Mouse (Mus musculus): Measurements from ENCODE around the gene Gm9970.

The Gm9970 gene

GRCm38 (mm10) chr5:31194486-31195485, 46.2 kb downstream of the Gm9970 start:
- no peak for DNase-seq

- DNase-seq, result no peak
These were observed 47.3 kb downstream of the Gm9970 start for GRCm38 (mm10) chr5:31193631-31194281.

GRCm38 (mm10) chr5:31192939-31193630, 47.9 kb downstream of the Gm9970 start, which contains the start of the genes Snx17 and Eif2b4:
Snx17 (plus strand) TSS chr5:31193227.
Eif2b4 (minus strand) TSS chr5:31193430.
- peak; percentile 98 for DNase-seq

GRCm38 (mm10) chr5:31192045-31192938, 48.7 kb downstream of the Gm9970 start:
- DNase-seq, result no peak
